Mouse (Mus musculus) heart, embryonic 13.5 days (tissue): ENCODE measurements at regions not wholly inside any gene's neighbourhood (a gene's known extent, or its start where the extent isn't known, plus 50 kb on each side); places are given as distances from the start of the nearest gene placed in this dataset.

Source experiments
- ATAC-seq: fragments of 200-750 bp; cut with Nextera tagmentation; 2 replicates; pipeline ENCODE4 v1.8.0; 2017; ENCODE audit warnings: moderate TSS enrichment; ENCODE audit not compliant: insufficient number of reproducible peaks, low FRiP score, low TSS enrichment; ENCODE audit errors: extremely low read depth
- H3K27ac ChIP-seq: fragments of 300-500 bp; sonication (generic); replicated peaks from 2 replicates; pipeline ENCODE4 v1.5.1; 2015; ENCODE audit warnings: moderate library complexity, mild to moderate bottlenecking, inconsistent platforms
- H3K27me3 ChIP-seq: fragments of 300-500 bp; sonication (generic); replicated peaks from 2 replicates; pipeline ENCODE4 v1.6.1; 2015; ENCODE audit warnings: mild to moderate bottlenecking, inconsistent platforms
- H3K36me3 ChIP-seq: fragments of 300-500 bp; sonication (generic); 2 replicates; pipeline ENCODE4 v1.6.1; 2015; ENCODE audit warnings: mild to moderate bottlenecking, inconsistent platforms
- H3K4me1 ChIP-seq: fragments of 300-500 bp; sonication (generic); 2 replicates; pipeline ENCODE4 v1.6.1; 2015; ENCODE audit warnings: inconsistent platforms
- H3K4me2 ChIP-seq: fragments of 300-500 bp; sonication (generic); 2 replicates; pipeline ENCODE4 v1.6.1; 2015; ENCODE audit warnings: inconsistent platforms, mild to moderate bottlenecking, moderate library complexity
- H3K4me3 ChIP-seq: fragments of 300-500 bp; sonication (generic); 2 replicates; pipeline ENCODE4 v1.5.1; 2015; ENCODE audit warnings: moderate library complexity, mild to moderate bottlenecking, inconsistent platforms
- H3K9ac ChIP-seq: fragments of 300-500 bp; sonication (generic); 2 replicates; pipeline ENCODE4 v1.6.1; 2015; ENCODE audit warnings: inconsistent platforms, mild to moderate bottlenecking, moderate library complexity
- H3K9me3 ChIP-seq: fragments of 300-500 bp; sonication (generic); 2 replicates; pipeline ENCODE4 v1.6.1; 2016; ENCODE audit warnings: inconsistent platforms
- WGBS: fragments of 180-500 bp; shearing (Covaris S2); methylation state at CpG from one replicate; pipeline ENCODE4 v1.1.7; 2015; ENCODE audit warnings: mixed read lengths; 5-methylcytosine and 5-hydroxymethylcytosine counted together

DNA sequence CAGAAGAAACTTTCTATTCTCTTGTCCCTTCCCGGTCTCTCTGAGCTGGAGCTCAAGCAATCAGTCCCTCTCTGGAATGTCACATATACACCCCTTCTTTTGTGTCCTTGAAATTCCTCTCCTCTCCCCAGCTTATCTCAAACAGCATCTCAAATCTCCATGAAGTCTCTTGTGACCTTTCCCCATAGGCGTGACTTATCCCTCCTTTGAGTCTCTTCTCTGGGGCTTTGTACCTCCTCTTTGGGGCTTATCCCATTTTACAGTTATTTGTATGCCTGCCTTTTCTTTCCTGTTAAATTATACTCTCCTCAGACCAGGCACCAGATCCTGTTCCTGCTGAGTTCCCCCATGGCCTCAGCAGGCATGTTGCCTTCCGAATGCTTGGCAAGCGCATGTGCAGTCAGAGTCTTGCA lies 152.8 kb downstream of the Pten start:
- 65% methylated on average over 4 of the region's 4 CpGs for WGBS
- H3K9me3 ChIP-seq: no peaks in the 10 kb centered on the region
- H3K27ac ChIP-seq: no peak overlapping the region
- H3K9ac ChIP-seq: no peak overlapping the region
- H3K27me3 ChIP-seq: 0 out of 2 replicates have a peak, but pooled peaks cover 3% of the 10 kb centered on the region
- no peak overlapping the region for H3K4me2 ChIP-seq
- H3K4me3 ChIP-seq: no peak overlapping the region
- no peak for ATAC-seq
- H3K36me3 ChIP-seq: no peaks in the 10 kb centered on the region
- peaks cover 25% of the 10 kb centered on the region for H3K4me1 ChIP-seq

DNA sequence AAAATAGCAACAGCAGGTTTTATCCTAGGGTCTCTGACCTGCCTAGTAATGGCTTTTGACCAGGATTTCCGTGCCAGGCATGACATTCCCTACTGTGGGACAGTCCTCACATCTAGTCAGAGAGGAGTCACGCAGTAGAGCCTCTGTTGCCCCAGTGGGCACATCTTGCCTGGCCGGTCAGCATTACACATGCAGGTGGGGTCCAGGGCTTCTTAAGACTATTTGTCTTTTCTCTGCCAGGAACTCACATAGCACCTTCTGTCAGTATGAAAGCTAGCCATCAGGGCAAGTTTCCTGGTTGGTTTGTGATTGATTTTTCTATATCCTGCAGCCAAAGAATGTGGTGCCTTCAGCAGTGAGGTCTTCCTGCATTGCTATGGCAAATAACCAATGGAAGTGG lies 155.0 kb downstream of the Pten start:
- 77% methylated on average over 3 of the region's 3 CpGs for WGBS
- H3K27me3 ChIP-seq: peaks cover 9% of the 10 kb centered on the region; the same call in 1 of the 2 replicates
- no peak for ATAC-seq

DNA sequence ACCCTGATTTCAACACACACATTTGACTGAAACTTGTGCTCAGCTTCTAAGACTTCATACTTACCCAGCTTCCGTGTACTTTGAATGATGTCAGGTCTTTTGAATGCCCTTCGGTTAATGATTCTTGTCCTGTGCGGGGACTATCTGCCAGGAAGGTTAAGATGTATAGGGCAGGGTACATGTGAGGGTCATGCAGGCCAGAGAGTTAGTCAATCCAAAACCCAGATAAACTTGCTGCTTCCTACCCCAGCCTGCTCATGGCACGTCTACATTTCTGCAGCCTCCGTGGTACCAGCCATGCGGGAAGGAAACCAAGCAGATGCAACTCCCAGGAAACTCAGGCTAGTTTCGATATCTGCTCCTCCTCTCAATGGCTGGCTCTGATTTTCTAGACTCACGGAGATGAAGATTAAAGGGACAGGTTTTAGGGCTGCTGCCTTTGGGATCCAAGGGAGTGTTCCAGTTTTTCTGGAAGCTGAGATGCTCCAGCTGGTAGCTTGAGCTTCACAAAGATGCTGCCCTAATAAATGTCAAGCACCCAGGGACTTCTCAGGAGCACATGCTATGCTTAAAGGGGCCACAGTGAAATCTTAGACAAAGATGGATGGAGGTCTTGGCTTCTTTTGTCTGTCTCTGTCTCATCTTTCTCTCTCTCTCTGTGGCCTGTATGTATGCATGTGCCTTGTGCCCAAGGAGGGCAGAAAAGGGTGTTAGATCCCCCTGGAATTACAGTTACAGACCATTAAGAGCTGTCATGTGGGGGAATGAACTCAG lies 159.4 kb downstream of the Pten start:
- Histone ChIP-seq H3K4me1 (peaks cover 16% of the 10 kb centered on the region), H3K9ac (no peak overlapping the region), H3K4me3 (no peak overlapping the region), H3K36me3 (no peaks in the 10 kb centered on the region), H3K9me3 (no peaks in the 10 kb centered on the region), H3K27ac (no peak overlapping the region), H3K27me3 (peaks cover 11% of the 10 kb centered on the region; the same call in 1 of the 2 replicates), H3K4me2 (no peak overlapping the region)
- 73% methylated on average over 8 of the region's 8 CpGs for WGBS
- ATAC-seq: no peak; the same call in 1 of the 2 replicates

More for the DNA sequence above, 155.0 kb downstream of the Pten start:
- Histone ChIP-seq H3K9ac (no peak overlapping the region), H3K4me1 (peaks cover 16% of the 10 kb centered on the region), H3K36me3 (no peaks in the 10 kb centered on the region), H3K9me3 (no peaks in the 10 kb centered on the region), H3K4me2 (no peak overlapping the region), H3K4me3 (no peak overlapping the region), H3K27ac (no peak overlapping the region)

DNA sequence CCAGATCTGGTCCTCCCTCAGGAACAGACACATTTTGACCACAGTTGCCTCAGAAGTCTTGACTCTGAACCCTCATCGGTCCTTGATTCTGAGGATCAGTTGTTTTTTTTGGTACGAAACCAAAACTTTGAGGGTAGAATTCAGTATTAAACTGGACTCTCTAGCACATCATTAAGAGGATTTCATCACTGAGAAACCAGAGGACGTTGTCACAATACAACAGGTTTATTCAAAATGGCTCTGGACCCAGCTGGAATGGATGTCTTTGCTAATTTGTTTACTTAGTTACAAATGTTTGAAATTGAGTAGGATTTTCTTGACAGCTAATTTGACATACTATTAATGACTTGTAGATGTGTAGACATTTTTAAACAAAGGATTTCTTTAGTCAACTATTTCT lies 163.7 kb downstream of the Pten start:
- Histone ChIP-seq H3K9me3 (no peaks in the 10 kb centered on the region), H3K27me3 (peaks cover 11% of the 10 kb centered on the region; the same call in 1 of the 2 replicates), H3K9ac (no peak overlapping the region), H3K4me3 (no peak overlapping the region), H3K36me3 (no peaks in the 10 kb centered on the region), H3K27ac (no peak overlapping the region), H3K4me2 (no peak overlapping the region), H3K4me1 (0 out of 2 replicates have a peak, but pooled peaks cover 7% of the 10 kb centered on the region)
- WGBS: 72% methylated on average over 3 of the region's 3 CpGs
- no peak for ATAC-seq

DNA sequence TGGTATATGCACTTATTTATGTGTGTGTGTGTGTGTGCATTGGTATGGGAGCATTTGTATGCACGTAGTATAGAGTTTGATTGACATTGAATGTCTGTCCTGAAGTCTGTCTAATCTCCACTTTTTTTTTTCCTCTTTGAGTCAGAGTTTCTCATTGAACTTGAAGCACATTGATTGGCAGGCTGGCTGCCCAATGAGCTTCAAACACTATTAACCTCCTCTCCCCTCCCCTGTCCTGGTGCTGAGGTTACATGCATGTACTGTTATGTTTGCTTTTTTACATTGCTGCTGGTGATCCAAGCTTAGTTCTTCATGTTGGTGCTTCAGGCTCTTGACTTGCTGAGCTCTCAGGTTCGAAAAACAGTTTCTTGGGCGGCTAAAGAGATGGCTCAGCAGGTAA lies 166.6 kb downstream of the Pten start:
- no peak overlapping the region for H3K4me2 ChIP-seq
- H3K4me3 ChIP-seq: no peak overlapping the region
- H3K36me3 ChIP-seq: no peaks in the 10 kb centered on the region
- H3K9me3 ChIP-seq: no peaks in the 10 kb centered on the region
- no peak overlapping the region for H3K27ac ChIP-seq
- 73% methylated on average over 3 of the region's 3 CpGs for WGBS
- ATAC-seq: no peak
- 0 out of 2 replicates have a peak, but pooled peaks cover 10% of the 10 kb centered on the region for H3K4me1 ChIP-seq
- H3K27me3 ChIP-seq: no peaks in the 10 kb centered on the region
- H3K9ac ChIP-seq: no peak overlapping the region

DNA sequence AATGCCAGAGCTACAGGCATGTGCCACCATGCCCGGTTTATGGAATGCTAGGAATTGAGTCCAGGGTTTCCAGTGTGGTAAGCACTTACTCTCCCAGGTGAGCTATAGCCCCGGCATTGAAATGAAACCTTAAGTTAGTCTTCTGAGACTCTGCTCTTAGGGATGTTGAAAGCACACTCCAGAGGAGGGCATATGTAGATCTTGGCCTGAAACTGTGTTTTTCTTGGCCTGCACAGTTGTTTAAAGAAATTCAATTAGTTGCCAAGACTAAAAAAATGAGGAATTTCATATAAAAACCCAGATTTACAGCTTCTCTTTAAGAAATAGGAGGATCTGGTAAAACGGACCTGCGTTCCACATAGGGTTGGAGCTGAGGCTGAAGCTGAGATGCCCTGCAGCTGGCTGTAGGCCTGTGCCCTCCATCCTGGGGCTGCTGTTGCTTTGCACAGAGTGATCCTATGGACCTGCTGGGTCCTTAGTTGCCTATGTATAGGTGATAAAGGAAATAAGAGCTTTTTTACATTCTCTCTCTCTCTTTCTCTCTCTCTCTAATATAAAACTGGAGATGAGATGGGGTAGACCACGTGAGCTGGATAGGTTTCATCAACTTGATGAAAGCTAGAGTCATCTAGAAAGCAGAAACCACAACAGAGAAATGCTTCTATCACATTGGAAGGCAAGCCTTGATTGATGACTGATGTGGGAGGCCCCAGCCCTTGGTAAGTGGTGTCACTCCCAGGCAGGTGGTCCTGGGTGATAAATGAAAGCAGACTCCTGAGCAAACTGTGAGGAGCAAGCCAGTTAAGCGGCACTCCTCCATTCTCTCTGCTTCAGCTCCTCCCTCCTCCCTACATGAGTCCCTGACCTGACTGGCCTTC lies 168.6 kb downstream of the Pten start:
- Histone ChIP-seq H3K36me3 (no peaks in the 10 kb centered on the region), H3K27ac (no peak overlapping the region), H3K4me2 (no peak overlapping the region), H3K9ac (no peak overlapping the region), H3K4me3 (no peak overlapping the region), H3K9me3 (no peaks in the 10 kb centered on the region), H3K4me1 (0 out of 2 replicates have a peak, but pooled peaks cover 10% of the 10 kb centered on the region), H3K27me3 (no peaks in the 10 kb centered on the region)
- ATAC-seq: no peak
- 51% methylated on average over 6 of the region's 6 CpGs for WGBS

DNA sequence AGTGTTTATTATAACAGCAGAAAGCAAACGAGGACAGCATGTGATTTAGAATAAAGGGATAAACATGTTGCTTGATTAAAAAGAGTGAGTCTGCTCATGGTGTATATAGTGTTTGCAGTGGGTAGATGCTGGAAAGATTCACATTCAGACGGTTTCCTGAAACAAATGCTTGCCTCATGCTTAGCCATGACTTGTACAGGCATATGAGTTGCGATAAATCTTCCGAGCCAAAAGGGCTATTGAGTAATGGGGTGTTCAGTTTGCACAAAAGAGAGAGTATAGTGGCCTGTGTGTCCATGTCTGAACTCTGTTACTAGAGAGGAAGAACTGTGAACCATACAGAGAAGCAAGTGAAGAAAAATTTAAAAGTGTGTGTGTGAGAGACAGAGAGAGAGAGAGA lies 169.3 kb downstream of the Pten start:
- H3K36me3 ChIP-seq: no peaks in the 10 kb centered on the region
- no peak overlapping the region for H3K4me2 ChIP-seq
- no peaks in the 10 kb centered on the region for H3K9me3 ChIP-seq
- no peak overlapping the region for H3K4me3 ChIP-seq
- 0 out of 2 replicates have a peak, but pooled peaks cover 10% of the 10 kb centered on the region for H3K4me1 ChIP-seq
- no peak overlapping the region for H3K9ac ChIP-seq
- 67% methylated on average over 4 of the region's 4 CpGs for WGBS
- H3K27me3 ChIP-seq: no peaks in the 10 kb centered on the region
- no peak overlapping the region for H3K27ac ChIP-seq
- ATAC-seq: no peak

DNA sequence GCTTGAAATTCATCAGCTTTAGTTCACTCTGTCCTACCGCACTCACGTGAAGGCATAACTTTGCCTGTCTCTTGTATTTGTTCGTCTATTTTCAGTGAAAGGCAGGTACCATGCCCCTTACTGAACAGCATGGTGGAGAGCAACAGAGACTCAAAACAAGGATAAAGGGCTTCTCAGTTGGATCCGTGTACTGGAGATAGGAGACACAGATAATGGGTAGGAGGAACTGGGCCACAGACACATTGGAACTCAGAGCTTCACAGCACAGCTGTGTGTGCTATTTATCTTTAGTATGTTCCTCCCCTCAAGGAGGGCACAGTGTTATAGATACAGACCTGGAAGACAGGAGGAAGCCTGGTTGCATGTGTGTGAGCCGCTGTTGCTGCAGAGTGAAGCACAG lies 176.4 kb downstream of the Pten start:
- WGBS: 71% methylated on average over 5 of the region's 5 CpGs
- Histone ChIP-seq H3K27ac (no peak overlapping the region), H3K4me1 (no peaks in the 10 kb centered on the region), H3K4me3 (no peak overlapping the region), H3K4me2 (no peak overlapping the region), H3K9me3 (no peaks in the 10 kb centered on the region), H3K27me3 (no peaks in the 10 kb centered on the region), H3K36me3 (no peaks in the 10 kb centered on the region), H3K9ac (no peak overlapping the region)
- ATAC-seq: no peak

DNA sequence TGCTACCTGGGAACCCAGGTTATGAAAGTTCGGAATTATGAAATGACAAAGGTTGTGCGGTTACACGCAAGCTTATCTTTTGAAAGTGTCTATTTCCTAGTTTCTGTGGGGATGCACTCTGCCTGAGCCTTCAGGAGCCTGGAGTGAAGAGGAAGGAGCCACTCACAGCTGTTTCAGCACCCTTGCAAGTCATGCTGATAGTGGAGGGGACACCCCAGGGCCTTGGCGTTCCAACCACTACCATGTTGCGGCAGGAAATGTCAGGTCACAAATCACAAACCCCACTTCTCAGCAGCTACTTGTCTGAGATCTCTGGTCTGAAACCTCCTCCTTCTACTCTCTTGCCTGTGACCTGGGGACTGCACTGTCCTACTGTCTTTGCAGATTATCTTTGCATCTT lies 178.3 kb downstream of the Pten start:
- ATAC-seq: no peak
- Histone ChIP-seq H3K9ac (no peak overlapping the region), H3K4me2 (no peak overlapping the region), H3K4me1 (no peaks in the 10 kb centered on the region), H3K27ac (no peak overlapping the region), H3K9me3 (no peaks in the 10 kb centered on the region), H3K4me3 (no peak overlapping the region), H3K27me3 (no peaks in the 10 kb centered on the region), H3K36me3 (no peaks in the 10 kb centered on the region)
- 75% methylated on average over 5 of the region's 5 CpGs for WGBS

DNA sequence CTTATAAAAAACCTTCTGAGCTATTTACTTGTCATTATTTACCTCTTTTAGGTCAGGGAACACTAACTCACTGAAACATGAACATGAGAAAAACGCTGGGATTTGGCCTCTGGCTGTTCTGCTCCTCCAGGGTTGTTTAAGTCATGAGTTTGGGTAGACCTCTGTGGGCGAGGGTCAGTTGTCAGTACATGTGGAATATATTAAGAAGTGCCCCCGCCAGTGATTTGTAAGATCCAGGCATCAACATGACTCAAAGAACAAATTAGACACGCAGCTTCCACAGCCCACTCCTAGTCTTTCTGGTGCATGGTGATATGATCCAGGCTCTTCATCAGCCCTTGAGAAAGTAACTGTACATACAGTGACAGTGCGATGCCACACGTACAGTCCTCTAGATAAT lies 180.3 kb downstream of the Pten start:
- H3K4me2 ChIP-seq: no peak overlapping the region
- H3K9ac ChIP-seq: no peak overlapping the region
- ATAC-seq: no peak
- H3K9me3 ChIP-seq: no peaks in the 10 kb centered on the region
- no peaks in the 10 kb centered on the region for H3K36me3 ChIP-seq
- H3K27me3 ChIP-seq: no peaks in the 10 kb centered on the region
- H3K4me1 ChIP-seq: no peaks in the 10 kb centered on the region
- no peak overlapping the region for H3K27ac ChIP-seq
- no peak overlapping the region for H3K4me3 ChIP-seq
- 76% methylated on average over 6 of the region's 6 CpGs for WGBS

DNA sequence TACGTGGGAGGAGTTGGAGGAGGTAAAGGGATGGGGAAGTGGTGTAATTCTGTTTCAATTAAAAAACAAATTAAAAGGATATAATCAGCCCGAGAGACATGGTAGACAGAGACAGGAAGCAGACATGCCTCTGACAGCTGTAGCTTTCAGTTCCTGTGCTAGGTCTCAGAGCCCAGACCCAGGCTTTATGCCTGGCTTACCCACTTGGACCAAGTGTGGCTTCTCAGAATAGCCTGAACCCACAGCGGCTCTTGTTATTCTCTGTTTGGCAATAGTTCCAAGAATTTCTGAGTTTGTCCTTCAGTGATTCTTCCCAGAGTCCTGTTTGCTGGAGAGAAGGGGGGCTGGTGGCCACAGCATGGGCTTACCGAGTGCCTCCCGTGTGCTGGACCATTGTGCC lies 182.4 kb downstream of the Pten start:
- Histone ChIP-seq H3K4me2 (no peak overlapping the region), H3K36me3 (no peaks in the 10 kb centered on the region), H3K4me3 (no peak overlapping the region), H3K9ac (no peak overlapping the region), H3K9me3 (no peaks in the 10 kb centered on the region), H3K4me1 (no peaks in the 10 kb centered on the region), H3K27ac (no peak overlapping the region), H3K27me3 (no peaks in the 10 kb centered on the region)
- ATAC-seq: no peak
- WGBS: 75% methylated on average over 5 of the region's 5 CpGs
